Mouse (Mus musculus): Measurements from ENCODE around the gene Rrp8. TPM values are rescaled to one million over a fixed set of nuclear protein-coding genes. Genes with fewer than 3 reads are reported as not detected.

Gene Rrp8
- total RNA-seq (2021): 10 to 100 TPM; 21.0 to 21.2 TPM
- long read RNA-seq, experiment 1, transcript Rrp8-201 (7 exons, 3,053 nt): major isoform, 20 of 24 reads
- long read RNA-seq, experiment 1, partial matches to known transcripts: 1 of 24 reads
- long read RNA-seq, experiment 1, other reads (novel, unspliced or antisense): 2 of 24 reads
- long read RNA-seq, experiment 2, transcript Rrp8-201 (7 exons, 3,053 nt): major isoform, 44 of 54 reads
- long read RNA-seq, experiment 2, partial matches to known transcripts: 2 of 54 reads
- long read RNA-seq, experiment 2, other reads (novel, unspliced or antisense): 7 of 54 reads

GRCm38 (mm10) chr7:105736911-105737521 is at the start of gene Rrp8:
Gene Rrp8, minus strand, starts transcription at chr7:105737385.
- DNase-seq (ENCODE audit: low spot score in 2 of 2): no peak

GRCm38 (mm10) chr7:105786506-105787284 is 49.5 kb upstream of the Rrp8 start:
- no peak for DNase-seq (ENCODE audit: low spot score in 2 of 2)

- no peak for DNase-seq (ENCODE audit: low spot score in 2 of 2)
Measured at GRCm38 (mm10) chr7:105784556-105784955, 47.4 kb upstream of the Rrp8 start.

- no peak for DNase-seq (ENCODE audit: low spot score in 2 of 2)
Measured at GRCm38 (mm10) chr7:105783861-105784260, 46.7 kb upstream of the Rrp8 start.

GRCm38 (mm10) chr7:105778553-105779265 is 41.5 kb upstream of the Rrp8 start:
- no peak for DNase-seq (ENCODE audit: low spot score in 2 of 2)

- DNase-seq (ENCODE audit: low spot score in 2 of 2): no peak
Measured at GRCm38 (mm10) chr7:105777797-105778552, 40.8 kb upstream of the Rrp8 start.

- no peak for DNase-seq (ENCODE audit: low spot score in 2 of 2)
Measured at GRCm38 (mm10) chr7:105777316-105777715, 40.1 kb upstream of the Rrp8 start.

- no peak for DNase-seq (ENCODE audit: low spot score in 2 of 2)
Measured at GRCm38 (mm10) chr7:105776026-105776425, 38.8 kb upstream of the Rrp8 start.

- DNase-seq (ENCODE audit: low spot score in 2 of 2): no peak
Measured at GRCm38 (mm10) chr7:105774661-105775060, 37.5 kb upstream of the Rrp8 start.

GRCm38 (mm10) chr7:105773041-105773440 is 35.9 kb upstream of the Rrp8 start:
- no peak for DNase-seq (ENCODE audit: low spot score in 2 of 2)

GRCm38 (mm10) chr7:105772331-105772730 is 35.1 kb upstream of the Rrp8 start:
- DNase-seq (ENCODE audit: low spot score in 2 of 2): no peak

- DNase-seq (ENCODE audit: low spot score in 2 of 2): no peak
Measured at GRCm38 (mm10) chr7:105769959-105770358, 32.8 kb upstream of the Rrp8 start.

- DNase-seq (ENCODE audit: low spot score in 2 of 2): no peak
Measured at GRCm38 (mm10) chr7:105767729-105768165, 30.6 kb upstream of the Rrp8 start.

- DNase-seq (ENCODE audit: low spot score in 2 of 2): no peak
Measured at GRCm38 (mm10) chr7:105764331-105764730, 27.1 kb upstream of the Rrp8 start.

GRCm38 (mm10) chr7:105762517-105763270 is 25.5 kb upstream of the Rrp8 start:
- DNase-seq (ENCODE audit: low spot score in 2 of 2): no peak

- DNase-seq (ENCODE audit: low spot score in 2 of 2): no peak
Measured at GRCm38 (mm10) chr7:105761813-105762484, 24.8 kb upstream of the Rrp8 start.

GRCm38 (mm10) chr7:105753281-105753680 is 16.1 kb upstream of the Rrp8 start:
- no peak for DNase-seq (ENCODE audit: low spot score in 2 of 2)

GRCm38 (mm10) chr7:105752716-105753115 is 15.5 kb upstream of the Rrp8 start:
- DNase-seq (ENCODE audit: low spot score in 2 of 2): no peak
